Mouse (Mus musculus) thymus, postnatal 25 days (tissue): ENCODE results near the gene Yju2.
"Not testable (repeated sequence)": the region's sequence is repeated elsewhere in the genome, so short reads cannot be mapped to it uniquely, and the experiment has no call there.

Experiments used
- DNase-seq: peaks from one replicate; pipeline ENCODE4 v3.0.0; 2022

The Yju2 gene

DNA sequence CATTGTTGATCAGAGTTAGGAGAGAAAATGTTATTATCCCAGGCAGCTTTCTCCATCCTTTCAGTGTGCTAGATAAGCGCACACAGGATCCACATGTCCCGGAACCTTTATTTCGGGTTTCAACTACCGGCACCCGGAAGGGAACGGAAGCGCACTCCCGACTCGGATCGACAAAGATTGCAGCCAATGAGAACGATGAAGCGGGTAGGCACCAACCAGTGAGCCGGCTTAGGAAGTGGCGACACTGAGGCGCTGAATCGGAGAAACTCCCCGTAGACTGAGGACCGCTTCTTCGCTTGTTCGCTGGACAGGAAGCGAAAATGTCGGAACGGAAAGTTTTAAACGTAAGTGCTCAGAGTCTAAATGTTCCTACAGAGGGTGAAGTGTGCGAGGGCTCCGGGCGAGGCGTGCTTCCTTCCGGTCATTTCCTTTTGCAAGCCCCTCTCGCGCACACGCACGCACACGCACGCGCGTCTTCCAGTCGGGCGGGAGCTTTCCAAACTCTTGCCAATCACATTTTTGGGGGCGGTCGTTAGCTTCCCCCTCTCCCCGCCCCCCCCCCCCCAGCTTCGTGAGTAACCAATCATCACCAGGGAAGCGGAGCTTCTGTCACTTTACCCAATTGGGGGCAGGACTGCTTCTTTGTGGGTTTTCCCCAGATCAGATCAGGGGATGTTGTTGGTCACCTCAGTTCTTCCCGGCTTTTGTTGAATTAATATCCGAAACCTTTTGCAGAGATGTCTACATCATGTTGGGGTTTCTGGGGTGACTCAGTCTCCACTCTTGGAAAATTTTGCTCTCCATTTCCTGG lies at the start of gene Yju2:
Yju2 (plus strand) TSS at position 182 of the 811 bp plus-strand sequence.
- peak; percentile 92 for DNase-seq

DNA sequence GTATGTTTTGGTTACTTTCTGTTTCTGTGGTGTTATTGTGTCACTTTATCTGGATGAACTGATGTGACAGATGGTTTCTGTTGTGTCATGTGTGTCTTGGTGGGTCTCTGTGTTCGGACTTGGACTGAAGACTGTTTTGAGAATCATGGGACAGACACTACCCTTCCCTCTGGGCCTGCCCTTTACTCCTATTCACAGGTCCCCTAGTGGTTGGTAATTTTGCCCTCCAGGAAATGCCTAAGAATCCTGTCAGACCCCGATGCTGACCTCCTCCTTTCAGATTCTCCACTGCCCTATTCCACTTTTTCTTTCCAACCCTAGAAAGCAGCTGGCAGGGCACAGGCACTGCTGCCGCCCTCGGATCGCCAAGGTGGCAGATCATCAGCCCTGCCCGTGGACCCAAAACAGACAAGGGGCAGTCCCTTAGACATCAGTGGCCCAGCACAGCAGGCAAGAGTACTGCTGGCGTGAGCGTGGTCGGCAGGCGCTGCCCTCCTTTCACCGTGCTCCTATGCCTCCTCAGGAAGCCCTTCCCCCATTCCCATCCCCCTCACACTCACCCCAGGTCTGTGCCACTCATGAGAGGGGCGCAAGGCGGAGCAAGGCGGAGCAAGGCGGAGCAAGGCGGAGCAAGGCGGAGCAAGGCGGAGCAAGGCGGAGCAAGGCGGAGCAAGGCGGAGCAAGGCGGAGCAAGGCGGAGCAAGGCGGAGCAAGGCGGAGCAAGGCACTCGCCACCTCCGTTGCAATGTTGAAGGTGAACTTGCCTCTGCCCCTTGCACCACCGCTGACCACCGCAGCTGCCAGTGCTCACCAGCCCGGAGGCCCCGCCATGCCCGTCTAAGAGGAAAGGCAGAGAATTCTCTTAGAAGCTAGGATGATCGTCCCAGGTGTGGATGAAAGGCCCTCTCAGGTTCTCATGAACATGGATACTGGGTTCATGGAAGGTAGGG lies 27.1 kb upstream of the Yju2 start:
- peak; percentile 68 for DNase-seq

DNA sequence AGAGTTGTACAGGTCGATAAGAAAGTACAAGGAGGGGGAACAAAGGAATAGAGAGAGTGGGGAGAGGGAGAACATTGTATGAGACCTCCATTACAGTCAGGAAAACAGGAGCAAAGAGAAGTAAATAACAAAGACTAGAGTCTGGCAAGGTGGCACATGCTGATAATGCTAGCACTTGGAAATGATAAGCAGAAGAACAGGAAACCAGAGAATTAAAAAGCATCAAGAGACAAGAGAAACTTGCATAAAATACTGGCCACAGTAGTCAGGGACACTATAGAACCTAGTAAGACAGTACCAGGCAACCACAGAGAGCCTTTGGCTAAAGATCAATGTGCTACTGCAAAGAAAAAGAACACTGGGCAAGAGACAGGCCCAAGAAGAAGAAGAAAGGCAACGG lies 26.3 kb upstream of the Yju2 start:
- DNase-seq: no peak

DNA sequence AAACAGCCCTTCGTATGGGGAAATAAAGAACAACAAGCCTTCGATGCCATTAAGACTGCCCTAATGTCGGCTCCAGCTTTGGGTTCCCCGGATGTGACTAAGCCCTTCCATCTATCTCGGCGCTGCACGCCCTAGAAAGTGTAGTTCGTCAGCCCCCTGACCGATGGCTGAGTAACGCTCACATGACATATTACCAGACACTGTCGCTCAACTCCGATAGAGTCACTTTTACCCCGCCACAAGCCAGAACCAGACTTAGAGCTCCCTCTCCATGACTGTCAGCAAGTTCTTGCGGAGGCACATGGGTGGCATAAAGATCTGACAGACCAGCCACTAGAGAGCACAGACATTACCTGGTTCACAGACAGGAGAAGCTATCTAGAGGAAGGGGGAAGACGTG lies 25.7 kb upstream of the Yju2 start:
- no peak for DNase-seq

DNA sequence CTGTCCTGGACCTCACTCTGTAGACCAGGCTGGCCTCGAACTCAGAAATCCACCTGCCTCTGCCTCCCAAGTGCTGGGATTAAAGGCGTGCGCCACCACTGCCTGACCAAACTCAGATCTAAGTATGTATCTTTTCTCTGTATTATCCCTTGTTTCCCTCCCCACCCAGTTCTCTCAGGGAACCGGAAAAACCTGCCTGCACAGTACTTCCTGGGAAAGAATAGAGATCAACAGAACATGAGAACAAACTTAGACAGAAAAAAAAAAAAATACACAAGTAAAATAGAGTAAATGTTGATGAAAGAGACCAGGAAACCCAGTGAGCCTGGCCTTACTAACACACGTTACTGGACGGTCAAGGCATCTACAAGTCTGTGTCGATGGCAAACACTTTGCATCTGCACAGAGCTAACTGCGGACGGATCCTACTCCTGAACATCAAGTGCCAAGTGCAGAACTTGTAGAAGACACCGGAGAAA lies 14.5 kb upstream of the Yju2 start:
- DNase-seq: not testable (repeated sequence)

DNA sequence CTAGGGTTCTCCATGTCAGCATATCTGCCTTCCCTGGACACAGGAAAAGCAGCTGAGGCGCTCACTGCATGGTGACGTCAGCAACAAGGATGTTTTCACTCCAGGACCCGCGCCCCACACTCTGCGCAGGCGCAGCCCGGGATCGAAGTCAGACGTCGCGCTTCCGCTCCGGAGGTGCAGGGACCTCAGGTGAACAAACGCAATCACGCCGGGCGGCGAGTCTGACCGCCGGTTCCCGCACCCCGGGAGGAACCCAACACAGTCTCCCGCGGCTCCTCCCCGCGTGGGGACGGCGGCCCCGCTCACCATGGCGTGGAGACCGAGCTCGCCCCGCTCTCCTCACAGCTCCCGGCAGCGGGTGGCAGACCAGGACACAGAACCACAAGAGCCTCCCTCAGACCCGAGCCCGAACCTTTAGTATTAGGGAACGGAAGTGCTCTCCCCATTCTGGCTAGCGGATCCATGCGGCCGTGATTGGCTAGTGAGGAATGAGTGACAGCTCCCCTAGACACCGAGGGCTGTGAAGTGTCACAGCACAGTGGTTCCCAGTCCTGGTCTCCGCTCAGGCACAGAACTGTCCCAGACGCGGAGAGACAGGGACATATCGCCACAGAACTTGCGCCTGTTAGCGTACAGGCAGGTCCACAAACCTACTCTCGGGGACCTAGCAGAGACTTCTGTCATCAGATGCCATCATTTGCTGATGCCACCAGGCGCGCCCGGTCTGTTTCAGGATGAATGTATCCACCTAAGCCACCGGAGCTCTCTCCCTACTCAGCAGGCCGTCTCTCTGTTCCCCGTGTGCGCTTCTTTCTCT lies 13.8 kb upstream of the Yju2 start:
- peak; percentile 82 for DNase-seq

DNA sequence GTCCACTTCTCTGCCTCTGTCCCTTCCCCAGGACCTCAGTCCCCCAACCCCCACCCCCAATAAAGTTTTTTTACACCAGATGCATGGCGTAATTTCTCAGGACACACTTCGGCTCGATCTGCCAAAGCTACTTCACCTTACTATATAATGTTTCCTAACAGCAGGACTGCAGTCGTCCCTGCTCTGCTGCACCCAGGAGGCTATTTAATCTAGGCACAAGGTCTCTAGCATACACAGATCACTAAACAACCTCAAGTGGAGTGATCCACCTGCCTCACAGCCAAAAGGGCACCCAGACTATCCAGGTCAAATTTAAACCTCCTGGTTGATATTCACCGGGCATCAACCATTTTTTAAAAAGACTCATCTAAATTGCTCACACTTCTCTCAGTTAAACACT lies 13.2 kb upstream of the Yju2 start:
- no peak for DNase-seq

DNA sequence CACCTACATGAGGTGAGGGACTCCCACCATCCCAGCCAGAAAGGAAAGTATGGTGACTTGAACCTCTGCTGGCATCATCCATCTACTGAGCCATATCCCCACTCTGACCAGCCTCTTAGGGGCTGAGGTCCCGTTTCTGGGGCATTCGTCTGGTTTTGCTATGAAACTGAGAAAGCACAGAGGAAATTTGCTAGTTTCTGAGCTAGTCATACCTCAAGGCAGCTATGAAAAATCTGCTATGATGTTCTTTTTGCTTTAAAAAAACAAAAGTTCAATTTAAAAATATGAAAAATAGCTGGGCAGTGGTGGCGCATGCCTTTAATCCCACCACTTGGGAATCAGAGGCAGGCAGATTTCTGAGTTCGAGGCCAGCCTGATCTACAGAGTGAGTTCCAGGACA lies 10.3 kb upstream of the Yju2 start:
- DNase-seq: no peak

DNA sequence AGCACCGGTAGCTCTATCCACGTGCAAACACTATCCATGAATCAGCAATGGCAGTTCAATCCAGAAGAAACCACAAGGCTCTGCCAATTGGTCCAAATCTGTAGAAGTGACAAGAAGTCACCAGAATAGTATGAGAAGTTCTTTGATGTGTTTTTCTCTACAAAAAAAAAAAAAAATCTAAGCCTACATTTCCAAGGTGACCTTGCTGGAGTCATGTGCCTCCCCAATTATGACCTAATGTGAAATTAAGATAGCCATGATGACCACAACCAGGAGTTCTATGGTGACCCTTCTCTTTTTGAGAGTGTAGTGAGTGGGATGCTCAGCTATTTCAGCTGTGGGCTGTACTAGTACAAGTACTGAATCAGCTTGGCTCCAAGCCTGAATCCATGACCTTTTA lies 9.5 kb upstream of the Yju2 start, which contains the start of gene Zfp119b:
Zfp119b (minus strand) TSS at position 101 of the 400 bp plus-strand sequence.
- DNase-seq: no peak

DNA sequence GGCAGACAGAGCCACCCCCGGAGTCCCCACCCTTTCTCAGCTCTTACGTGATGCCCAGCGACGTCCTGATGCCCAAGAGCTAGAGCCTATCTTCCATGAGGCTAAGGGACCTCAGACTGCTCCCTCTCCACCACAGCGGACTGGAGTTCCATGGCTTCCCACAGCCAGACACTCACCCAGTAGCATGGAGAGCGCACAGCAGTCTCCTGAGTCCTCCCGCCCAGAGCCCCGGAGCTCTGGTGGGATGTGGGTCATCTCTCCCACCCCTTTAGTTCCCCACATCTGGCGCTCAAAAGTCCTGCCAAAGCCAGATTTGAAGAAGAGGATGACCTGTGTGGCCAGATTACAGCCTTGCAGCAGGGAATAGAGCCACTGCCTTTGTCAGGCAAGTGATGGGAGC lies 8.3 kb upstream of the Yju2 start:
- DNase-seq: no peak

DNA sequence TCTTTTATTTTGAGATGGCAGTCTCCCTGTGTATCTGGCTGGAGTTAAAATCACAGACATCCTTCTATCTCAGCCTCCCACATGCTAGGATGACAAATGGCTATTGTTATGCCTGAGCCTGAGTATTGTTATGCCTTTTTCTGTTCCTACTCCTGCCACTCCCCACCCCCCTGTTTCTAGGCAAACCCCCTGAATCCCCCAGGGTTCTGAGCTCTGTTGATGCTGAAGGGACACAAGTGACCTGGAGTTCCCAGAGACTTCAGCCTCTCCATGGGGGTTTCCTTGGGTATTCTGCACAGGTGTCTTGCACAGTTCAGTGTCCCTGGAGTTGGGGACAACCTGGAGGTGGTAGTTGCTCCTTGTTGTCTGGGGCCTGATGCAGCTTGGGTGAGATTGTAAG lies 6.9 kb upstream of the Yju2 start:
- DNase-seq: no peak

DNA sequence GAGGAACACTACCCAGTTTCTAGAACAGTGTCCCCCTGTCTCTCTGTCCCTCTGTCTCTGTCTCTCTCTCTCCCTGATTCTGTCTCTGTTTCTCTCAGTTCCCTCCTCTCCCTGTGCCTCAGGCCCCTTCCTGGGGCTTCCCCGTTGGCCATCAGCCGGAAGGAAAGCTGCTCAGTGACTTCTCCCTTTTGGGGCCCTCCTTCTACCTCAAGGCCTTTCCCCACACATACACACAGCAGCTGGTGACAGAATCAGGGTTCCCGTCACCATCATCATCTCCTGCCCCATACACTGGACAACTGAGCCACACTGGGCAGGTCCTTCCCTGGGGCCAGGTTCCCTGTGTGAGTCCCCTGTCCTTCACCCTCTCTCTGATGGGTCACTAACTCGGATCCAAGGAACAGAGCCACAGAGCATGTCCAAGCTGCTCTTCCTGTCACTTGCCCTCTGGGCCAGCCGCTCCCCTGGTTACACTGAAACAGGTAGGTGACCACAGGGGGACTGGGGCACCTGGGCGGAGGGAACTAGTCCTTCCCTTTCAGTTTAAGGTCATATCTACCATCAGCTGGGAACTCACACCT lies 6.4 kb upstream of the Yju2 start, which contains the start of gene Ebi3:
Ebi3 (plus strand) TSS at position 194 of the 581 bp plus-strand sequence.
- no peak for DNase-seq

DNA sequence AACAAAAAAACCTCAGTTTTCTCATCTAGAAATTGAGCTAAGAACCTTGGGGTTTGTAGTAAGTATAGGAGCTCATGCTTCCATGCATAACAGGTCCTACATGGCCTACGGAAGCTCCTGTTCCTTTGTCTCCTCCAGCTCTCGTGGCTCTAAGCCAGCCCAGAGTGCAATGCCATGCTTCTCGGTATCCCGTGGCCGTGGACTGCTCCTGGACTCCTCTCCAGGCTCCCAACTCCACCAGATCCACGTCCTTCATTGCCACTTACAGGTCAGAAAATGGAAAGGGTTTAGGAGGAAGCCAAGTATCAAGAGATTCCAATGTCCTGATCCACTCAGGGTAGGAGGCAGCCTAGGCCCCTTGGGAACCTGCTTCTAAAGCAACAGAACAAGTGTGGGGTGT lies 5.1 kb upstream of the Yju2 start:
- no peak for DNase-seq

DNA sequence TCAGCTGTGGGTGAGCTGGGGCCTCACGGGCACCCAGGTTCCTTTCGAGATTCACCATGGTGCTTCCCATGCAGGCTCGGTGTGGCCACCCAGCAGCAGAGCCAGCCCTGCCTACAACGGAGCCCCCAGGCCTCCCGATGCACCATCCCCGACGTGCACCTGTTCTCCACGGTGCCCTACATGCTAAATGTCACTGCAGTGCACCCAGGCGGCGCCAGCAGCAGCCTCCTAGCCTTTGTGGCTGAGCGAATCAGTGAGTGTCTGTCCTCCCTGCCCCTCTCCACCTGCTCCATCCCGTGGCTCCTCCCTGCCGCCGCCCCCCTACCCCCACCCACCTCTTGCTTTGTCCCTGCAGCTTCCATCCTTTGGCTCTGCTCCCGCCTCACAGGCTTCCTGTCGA lies 4.7 kb upstream of the Yju2 start:
- no peak for DNase-seq

DNA sequence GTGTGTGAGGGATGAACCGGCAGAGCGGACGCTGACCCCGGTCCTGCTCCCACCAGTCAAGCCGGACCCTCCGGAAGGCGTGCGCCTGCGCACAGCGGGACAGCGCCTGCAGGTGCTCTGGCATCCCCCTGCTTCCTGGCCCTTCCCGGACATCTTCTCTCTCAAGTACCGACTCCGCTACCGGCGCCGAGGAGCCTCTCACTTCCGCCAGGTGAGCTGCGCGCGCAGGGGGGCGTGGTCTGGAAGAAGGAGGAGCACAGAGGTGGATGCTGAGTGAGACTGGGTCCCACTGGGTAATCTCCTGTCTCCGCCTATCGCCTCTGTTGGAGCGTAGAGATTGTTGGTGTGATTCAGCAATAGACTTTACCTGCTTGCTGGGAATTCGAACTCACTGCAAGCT lies 2.8 kb upstream of the Yju2 start:
- peak; percentile 55 for DNase-seq

DNA sequence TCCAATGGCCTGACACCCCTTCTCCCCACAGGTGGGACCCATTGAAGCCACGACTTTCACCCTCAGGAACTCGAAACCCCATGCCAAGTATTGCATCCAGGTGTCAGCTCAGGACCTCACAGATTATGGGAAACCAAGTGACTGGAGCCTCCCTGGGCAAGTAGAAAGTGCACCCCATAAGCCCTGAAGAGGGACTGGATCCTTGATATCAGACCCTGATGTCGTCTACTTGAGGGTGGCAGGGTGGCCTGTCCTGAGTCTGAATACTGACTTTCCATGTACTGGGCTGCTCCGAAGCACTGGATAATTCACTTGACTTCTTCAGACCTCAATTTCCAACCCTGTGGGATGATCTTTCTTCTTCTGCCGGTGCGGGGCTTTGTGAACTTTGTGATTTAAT lies 2.3 kb upstream of the Yju2 start:
- no peak for DNase-seq

DNA sequence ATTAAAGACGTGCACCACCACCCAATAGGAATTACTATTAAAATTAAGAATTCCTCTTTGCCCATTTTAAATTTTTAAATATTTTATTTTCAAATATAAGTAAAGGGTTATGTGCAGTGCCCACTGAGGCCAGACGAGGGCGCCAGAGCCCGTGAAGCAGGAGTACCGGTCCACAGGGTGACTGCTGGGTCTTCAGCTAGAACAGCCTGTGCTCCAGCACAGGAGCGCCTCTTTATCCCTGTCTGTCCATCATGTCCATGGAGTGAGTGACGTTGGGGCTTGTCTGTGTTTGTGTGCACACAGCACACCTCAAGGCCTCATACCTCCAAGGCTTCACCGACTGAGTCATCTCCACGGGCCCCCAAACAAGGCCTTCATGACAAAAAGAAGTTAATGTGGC lies 1.7 kb upstream of the Yju2 start:
- peak; percentile 71 for DNase-seq

DNA sequence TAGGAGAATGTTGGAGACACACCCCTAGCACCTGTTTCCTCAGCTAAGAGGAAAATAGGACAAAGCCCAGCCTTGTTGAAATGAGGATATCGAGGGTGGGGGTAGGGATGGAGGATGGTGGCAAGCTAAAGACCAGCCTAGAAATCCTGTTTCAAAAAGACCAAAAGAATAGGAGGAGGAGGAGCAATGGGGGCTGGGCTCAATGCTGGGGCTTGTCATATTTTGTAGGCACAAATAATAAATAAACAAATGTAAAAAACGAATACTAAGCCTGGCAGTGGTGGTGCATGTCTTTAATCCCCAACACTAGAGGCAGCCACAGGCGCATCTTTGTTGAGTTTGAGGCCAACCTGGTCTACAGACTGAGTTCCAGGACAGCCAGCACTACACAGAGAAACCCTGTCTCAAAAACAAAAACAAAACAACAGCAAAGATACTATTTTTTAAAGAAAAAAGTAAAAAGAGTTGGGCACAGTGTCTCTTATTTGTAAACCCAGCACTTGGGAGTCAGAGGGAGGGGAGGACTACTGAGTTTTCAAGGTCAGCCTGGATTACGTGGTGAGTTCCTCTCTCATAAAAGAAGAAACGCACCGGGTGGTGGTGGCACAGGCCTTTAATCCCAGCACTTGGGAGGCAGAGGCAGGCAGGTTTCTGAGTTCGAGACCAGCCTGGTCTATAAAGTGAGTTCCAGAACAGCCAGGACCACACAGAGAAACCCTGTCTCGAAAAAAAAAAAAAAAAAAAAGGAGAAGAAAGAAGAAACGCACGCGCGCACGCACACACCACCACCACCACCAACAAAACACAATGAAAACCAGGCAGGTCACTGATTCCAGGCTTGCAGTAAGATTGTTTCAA lies 944 bp upstream of the Yju2 start:
- DNase-seq: no peak

DNA sequence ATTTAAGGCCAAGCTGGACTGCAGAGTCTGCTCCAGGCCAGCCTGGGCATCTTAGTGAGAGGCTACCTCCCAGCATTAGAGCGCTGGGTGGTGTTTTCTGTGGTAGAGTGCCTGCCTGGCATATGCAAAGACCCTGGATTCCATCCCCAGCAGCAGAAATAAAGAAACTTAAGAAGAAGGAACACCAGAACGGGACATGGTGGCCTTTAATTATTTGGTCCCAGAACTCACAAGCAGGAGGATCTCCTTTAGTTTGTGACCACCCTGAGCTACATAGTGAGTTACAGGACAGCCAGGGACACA lies 364 bp upstream of the Yju2 start:
- DNase-seq: no peak

DNA sequence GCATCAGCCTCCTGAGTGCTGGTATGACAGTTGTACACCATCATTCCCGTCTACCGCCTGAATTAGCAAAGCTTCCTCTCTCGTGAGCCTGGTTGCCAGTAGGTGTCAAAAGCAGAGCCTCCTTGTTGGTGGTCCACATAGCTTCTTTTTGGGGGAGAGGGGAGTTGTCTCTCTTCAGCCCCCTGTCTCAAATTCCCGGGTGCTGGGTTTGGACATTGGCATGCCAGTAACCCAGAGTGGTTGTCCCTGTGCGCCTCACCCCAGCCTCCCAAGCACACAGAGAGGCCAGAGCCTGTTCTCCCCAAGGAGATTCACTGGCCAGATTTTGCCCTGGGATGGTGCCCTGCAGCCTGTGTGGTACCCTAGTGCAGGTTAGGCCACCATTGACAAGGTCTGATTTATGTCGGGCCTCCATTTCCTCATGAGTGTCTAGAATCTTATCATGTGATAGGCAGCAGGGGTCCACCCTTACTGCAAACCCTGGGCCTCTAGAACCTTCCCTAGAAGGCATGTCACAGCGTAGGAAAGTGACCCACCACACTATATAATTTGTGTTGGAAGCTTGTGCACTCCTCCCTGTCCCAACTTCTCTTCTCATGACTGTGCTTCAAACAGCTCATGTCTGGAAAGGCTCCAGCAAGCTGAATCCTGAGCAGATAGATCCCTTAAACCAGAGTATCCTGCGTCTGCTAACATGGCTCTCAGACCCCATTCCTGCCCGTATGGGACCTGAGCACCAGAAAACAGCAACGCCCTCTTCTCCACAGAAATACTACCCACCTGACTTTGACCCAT lies 1.2 kb downstream of the Yju2 start:
- no peak for DNase-seq

DNA sequence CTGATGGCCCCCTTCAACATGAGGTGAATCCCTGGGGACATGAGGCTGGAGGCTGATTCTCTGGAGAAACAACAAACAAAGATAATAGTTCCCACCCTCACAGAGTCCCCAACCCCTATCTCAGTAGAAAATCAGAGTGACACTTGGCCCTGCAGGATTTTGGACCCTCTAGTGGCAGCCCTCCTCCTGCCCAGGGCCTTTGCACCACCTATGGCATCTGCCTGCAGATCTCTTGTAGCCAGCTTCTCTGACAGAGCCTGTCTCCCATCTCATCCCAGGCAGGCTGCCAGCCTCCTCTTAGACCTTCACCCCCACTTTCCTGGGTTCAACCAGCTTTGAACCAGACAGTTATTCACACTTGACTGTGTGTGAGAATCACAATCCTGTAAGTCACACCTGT lies 1.9 kb downstream of the Yju2 start:
- no peak for DNase-seq
